Mouse (Mus musculus) adrenal gland, postnatal 10 days (tissue): ENCODE measurements at regions not wholly inside any gene's neighbourhood (a gene's known extent, or its start where the extent isn't known, plus 50 kb on each side); places are given as distances from the start of the nearest gene placed in this dataset.
"Not testable (repeated sequence)": the region's sequence is repeated elsewhere in the genome, so short reads cannot be mapped to it uniquely, and the experiment has no call there.

Experiments
- DNase-seq: peaks from one replicate; pipeline ENCODE4 v3.0.0; 2021; ENCODE audit warnings: mixed read lengths

DNA sequence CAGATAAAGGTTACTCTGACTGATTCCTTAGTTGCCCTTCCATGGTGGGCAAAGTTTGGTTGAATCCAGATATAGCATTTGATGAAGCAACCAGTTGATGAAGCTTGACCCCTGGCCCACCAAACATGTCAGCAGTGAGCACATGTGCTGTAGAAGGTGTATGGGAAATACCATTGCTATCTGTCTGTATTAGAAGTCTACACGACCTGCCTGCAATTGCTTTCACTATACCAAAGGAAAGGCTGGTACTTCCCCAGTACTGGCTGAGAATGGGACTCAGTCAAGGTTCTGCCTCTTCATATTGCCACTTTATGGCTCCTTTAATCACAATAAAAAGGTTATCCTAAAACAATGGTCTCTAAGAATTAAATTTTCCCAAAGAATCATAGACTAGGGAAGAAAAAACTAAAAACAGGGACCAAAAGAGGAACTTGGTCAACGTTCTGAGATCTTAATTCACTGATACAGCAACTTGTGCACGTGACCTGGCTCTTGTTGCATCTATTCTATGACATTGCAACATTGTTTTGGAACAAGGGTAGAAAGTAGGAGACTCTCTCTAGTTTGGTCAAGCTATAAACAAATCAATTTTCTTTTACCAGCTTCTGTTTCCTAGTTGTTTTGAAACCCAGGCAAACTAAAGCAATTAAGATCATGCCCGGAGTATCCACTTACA, 284.0 kb downstream of the Rapgef2 start:
- DNase-seq = no peak

DNA sequence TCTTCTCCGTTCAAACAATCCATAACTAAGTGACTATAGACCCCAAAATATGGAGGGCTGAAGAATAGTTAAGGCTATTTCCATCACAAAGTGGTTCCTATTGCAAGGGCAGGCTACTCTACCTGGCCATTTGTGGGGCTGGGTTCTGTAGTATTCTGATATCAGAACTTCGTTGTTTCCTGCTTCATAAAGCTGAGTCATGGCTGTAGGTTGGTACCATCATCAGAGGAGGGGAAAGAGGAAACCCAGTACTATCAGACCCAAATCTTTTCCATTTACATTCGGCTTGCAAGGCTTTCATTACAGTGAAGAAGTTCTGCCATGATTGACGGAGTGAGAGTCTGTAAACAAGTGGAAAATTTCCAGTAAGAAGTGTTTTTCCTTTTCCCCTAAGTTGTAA, 284.6 kb downstream of the Rapgef2 start:
- DNase-seq = no peak

DNA sequence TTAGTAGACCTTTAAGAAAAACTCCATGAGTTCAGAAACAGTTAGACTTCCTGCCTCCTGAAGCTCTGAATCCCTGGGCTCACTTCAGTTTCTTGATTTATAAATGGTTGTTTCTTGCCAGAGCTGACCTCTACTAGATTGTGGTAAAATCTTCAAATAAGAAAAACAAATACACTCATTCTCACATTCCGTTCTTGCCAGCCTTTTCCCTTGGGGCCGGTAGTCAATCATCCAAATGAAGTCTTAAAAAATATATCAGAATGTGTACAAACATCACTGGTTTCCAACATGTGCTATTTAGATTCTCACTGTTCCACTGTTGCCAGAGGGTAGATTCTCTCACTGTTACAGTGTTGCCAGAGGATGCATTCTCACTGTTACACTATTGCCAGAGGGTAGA, 286.0 kb downstream of the Rapgef2 start:
- DNase-seq = peak; percentile 5

DNA sequence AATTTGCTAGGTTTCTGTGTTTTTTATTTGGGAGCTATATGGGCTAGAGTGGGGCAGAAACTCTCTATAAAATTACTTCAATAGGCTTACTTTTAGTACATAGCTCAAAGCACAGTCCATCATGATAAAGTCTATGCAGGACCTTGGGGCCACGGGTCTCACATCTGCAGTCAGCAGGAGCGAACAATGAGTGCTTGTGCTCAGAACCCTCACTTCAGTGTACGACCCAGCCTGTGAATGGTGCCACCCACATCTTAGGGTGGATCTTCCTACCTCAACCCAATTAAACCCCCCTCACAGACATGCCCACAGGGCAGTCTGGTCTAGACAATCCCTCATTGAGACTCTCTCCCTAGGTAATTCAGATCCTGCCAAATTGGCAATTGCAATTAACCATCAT, 286.5 kb downstream of the Rapgef2 start:
- DNase-seq = no peak

DNA sequence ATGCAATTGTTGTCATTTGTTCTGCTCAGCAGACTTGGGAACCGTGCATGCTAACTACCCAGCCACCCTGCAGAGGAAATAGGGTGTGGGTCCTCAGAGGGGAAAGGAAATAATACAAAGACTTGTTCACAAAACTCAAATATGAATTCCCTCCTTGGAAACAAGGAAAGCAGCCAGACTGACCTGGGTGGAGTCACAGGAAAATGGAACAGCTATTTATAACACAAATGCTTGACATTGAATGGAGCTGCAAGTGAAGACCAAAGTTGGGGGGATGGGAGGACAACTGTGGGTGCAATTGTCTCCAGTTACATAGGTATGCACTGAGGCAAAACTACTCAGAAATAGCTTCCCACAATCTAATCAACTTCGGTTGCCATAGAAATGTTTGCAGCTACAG, 298.2 kb downstream of the Rapgef2 start:
- DNase-seq = no peak

DNA sequence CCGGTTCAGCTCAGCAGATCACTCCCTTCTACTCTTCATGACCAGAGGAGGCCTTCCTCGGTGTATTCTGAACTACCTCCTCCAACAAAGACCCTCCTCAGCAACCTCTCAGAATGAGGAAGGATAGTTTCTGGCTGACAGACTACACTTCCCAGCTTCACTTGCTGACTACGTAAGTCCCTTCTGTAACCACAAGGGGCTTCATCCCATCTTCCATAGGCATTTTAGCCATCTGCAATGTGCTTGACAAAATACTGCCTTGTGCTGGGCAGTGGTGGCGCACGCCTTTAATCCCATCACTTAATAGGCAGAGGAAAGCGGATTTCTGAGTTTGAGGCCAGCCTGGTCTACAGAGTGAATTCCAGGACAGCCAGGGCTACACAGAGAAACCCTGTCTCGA, 299.6 kb downstream of the Rapgef2 start:
- no peak for DNase-seq

DNA sequence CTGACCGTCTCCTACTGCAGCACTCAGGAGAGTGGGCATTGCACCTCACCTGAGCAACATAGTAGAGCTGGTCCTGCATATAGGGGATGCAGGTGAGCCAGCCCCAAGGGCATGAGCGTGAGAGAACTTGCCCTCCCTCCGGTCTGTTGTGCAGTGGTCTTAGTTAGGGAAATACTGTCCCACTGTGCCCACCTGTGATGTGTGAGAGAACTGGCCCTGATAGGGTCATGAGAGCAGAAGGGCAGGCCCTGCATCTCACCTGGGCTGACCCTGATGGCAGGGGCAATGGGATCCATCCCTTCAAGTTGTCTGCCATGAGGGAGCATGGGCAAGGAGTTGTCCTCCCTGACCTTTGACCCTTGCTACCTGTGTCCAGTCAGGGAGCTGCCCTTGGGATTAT, 305.3 kb downstream of the Rapgef2 start:
- no peak for DNase-seq

DNA sequence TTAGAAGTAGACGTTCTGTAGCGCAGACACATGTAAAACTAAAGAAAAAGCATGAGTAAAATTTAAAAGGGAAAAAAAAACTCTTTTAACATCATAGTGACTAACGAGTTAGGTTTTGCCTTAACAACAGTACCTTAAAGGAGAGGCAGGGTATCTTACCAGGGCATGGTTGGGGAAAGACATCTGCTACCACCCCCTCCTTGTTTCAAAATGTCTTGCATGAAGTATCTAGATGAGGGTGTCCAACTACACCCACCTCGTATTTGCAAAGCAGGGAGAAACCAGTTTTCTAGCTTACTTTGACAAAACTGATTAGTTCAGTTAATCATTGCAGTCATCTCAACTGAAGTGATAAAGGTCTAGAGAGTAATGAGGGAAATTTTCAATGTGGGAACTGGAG, 307.5 kb downstream of the Rapgef2 start:
- no peak for DNase-seq

DNA sequence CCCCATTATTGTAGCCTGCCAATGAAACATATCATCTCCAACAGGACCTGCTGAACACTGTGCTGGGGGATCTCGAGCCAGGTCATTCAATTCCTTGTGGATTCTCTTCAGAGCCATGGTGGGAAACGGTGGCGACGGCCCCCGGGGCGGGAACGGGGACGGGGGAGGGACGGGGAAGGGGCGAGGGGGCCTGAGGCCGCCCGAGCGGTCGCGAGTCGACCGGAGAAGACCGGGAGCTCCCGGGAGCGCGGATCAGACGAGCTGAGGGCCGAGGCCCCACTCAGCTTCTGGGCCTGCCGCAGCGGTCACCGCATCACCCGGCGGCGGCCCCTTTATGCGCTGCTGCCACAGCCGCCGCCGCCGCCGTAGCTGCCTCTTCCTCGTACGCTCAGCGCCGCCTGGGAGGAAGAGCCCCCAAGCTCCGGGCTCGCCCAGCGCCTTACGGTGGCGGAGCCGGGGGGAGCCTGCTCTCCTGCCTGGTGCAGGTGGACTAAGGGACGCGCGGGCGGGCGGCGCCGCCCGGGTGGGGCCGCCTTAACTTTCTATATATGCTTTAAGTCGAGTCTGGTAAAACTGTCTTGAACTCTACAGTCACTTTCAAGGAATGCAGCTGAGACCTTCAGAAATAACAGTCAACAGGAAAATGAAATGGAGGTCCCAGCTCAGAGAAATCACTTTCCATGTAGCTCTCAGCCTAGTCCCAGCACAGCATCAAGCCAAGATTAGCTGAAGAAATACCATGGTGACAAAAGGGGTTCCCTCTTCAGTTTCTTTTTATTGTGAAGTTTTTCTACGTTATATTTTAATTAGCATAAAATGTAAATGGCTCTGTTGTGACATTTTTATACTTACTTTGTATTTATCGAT, 319.4 kb downstream of the Rapgef2 start:
- DNase-seq = peak; percentile 29

DNA sequence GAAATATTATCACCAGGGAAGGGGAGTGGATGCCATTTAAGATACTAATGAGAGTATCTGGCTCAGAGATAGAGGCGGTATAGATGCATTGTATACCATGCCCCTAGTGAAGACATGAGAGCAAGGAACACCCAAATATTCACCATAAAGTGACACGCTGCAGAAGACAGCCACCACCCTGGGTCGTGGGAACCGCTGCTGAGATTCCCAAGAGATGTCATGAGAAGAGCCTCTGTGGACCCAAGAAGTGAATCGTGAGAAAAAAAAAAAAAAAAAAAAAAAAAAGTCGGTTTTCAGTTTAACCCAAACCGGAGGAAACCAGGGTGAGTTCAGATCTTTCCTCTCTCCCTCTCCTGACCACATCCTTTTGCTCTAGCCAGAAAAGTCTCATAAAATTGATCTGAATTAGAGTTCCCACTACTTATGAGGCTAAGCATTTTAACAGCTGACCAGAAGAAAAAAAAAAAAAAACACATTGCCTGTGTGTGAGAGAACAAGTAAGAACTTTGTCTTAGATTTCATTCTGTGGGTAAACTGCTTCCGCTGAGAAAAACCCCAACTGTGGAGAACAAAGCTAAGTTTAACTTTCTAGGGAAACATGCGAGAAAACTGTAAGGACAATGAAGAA, 322.0 kb downstream of the Rapgef2 start:
- DNase-seq = no peak

DNA sequence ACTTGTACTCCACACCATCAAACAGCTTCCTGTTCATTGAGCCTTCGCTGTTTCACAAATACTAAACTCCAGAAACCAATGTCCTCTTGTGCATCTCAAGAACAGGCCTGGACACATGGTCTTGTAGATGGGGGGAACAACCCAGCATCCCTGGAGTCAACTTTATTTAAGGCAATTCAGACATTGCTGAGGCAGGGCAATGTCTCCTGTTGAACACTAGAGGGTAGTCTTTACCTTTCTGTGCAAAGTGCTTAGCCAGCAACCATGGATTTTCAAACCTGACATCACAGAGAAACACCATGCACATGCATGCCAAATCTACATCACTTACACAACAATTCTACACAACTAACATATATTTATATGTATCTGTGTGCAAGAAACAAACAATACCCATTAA, 327.5 kb downstream of the Rapgef2 start:
- DNase-seq = peak; percentile 32

DNA sequence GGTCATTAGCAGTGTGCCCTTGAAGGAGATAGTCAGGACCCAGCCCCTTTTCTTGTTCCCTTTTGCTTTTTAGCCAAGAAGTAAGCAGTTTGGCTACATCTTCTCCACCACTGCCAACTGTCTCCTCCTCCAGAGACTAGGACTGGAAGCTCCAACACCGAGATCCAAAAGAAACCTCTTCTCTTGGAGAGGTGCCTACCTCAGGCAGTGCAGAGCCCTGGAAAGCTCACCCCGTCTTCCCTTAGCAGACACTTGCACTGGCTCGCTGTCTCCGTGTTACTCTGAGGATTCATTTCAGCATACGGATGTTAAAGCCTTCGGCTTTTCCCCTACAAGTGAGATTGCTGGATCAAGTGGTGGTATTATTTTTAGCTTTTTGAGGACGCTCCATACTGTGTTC, 331.0 kb downstream of the Rapgef2 start:
- DNase-seq = no peak

DNA sequence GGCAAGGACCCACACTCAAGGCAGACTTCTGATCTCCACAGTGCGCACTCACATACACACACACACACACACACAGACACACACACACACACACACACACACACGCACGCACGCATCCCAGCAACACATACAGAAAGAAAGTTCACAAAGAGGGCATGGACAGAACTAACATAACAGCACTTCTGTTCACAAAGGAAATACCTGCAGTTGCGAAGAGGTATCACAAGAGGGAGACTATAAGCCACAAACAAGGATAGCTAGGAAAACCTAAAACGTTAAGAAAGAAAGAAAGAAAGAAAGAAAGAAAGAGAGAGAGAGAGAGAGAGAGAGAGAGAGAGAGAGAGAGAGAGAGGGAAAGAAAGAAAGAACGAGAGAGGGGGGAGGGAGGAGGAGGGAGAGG, 336.9 kb downstream of the Rapgef2 start:
- DNase-seq = not testable (repeated sequence)

DNA sequence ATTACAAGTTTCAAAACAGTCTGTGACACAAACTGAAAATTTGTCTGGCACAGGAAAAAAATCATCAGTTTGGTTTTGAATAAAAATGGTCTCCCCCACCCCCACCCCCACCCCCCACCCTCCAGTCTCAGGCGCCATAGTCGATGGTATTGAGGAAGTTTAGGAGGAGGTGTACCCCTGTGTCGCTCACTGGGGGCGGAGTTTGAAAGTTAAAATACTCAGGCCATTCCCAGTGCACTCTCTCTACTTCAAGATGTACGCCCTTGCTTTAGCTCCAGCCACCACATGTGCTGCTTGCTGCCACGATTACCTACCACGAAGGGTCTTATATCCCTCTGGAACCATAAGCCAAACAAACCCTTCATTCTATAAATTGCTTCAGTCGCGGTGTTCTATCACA, 337.6 kb downstream of the Rapgef2 start:
- no peak for DNase-seq

DNA sequence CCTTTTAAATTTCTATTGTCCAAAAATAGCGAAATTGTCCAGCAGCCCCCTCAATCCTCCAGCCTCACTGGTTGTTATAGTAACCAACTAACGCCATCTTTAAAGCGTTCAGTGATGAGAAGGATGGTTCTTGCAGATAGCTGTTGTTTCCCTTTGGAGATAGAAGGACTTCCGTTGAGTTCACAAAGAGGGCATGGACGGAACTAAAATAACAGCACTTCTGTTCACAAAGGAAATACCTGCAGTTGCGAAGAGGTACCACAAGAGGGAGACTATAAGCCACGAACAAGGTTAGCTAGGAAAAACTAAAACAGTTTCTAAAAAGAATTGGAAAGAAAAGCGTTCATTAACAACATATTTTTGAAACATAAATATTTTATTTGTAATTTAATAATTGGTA, 338.1 kb downstream of the Rapgef2 start:
- DNase-seq = peak; percentile 63

DNA sequence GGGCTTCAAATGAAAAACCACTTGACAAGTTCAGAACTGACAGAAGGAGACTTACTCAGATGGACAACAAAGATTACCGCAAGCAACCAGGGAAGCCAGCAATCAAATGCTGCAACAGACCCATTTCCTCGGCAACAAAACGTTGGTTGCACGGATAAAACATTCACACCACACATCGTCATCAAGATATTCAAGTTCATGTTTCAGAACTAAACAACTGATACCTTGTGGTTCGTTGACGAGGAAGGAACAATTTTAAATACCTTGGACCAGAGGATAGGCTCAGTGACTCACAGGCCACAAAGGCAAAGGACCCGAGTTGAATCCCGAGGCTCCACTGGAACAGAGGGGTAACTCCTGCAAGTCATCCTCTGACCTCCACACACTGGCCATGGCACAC, 339.1 kb downstream of the Rapgef2 start:
- DNase-seq = no peak

DNA sequence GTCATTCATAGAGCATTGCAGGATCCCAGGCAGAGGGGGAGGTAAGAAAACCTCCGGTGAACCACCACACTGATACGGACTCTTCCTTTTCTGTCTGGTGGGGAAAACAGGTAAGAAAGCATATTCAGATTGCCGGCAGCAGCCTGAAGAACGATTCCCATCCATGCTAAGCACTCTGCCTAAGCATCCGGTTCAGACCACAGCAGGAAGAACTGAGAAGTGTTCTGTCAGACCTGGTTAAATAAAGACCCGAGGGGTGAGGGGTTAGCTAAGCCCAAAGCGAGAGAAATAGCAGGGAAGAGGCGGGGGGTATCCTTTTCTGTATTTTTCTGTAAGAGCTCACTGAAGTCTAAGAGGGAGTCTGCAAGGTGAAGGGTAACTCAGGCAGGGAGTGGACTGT, 342.1 kb downstream of the Rapgef2 start:
- no peak for DNase-seq

DNA sequence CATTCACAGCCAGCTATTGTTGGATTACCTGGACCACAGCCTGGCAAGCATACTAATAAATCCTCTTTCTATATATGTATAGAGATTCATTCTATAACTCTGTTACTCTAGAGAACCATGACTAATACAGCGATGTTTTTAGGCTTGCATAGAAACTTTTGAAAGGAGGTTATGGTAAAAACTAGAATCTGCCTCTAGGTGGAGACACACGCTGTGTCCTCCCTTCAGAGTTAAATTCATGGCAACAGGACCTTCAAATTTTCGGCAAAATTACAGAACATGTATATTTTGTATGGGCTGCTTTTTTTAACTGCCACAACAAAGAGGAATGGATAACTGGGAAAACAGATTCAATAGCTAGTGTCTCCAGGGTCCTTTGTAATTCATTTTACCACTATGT, 353.3 kb downstream of the Rapgef2 start:
- DNase-seq = no peak

DNA sequence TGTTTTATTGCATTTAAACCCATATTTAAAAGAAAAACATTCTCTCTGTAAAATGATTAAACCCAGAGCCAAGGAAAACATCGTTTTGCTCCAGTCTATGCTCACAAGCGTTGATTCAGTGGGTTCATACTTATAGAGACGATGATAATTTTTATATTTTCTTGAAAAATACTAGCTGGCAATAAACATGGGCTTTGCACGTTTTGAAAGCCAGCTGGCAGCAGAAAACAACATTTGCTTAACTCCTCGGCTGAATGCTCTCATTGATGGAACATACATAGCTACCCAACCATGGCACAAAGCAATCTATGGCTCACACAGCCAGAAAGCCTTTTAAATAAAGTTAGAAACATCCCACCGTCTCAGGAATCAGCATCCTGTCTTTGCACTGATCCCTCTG, 366.5 kb downstream of the Rapgef2 start:
- DNase-seq = no peak

DNA sequence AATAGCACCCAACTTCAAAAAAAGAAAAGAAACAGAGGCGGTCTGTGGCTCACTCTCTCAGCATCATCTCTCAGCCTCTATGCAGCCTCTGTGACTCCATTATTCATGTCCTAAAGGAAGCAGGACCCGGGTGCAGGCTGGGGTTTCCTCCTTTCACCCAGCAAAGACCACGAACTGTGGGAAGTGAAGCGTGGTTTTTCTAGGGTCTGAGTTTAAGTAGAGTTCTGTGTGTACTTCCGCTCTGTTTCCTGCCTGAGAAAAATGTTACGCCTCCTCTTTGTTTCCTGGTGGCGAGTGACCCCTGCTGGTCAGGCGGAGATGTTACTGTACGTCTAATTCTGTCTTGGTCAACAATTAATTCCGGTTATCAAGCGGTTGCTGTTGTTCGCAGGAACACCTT, 366.9 kb downstream of the Rapgef2 start:
- peak; percentile 85 for DNase-seq

DNA sequence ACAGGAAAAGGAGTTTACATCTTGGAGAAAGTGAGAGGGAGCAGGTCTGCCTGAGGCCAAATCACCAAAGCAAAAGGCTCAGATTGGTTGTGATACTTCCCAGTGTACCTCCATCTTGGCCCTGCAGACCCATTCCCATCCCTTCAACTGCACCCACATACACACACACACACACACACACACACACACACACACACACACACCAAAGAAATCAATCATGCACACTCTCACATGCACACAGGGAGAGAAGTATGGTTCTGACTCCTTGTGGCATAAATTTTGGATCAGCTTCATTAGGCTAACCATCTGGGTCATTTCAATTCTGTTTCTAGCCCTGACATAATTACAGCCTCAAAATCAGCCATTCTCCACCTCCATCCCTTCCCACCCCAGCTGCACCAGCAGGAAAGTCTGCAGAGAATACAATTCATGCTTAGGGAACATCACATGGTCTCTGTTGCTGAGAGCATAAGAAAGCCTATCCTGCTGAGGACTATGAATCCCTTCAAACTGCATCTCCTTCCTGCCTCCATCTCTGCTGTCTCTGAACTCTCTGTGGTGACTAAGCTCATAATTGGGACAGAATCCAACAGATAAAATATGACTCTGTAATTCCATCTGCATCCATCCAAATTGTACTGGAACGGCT, 378.0 kb downstream of the Rapgef2 start:
- DNase-seq = no peak

DNA sequence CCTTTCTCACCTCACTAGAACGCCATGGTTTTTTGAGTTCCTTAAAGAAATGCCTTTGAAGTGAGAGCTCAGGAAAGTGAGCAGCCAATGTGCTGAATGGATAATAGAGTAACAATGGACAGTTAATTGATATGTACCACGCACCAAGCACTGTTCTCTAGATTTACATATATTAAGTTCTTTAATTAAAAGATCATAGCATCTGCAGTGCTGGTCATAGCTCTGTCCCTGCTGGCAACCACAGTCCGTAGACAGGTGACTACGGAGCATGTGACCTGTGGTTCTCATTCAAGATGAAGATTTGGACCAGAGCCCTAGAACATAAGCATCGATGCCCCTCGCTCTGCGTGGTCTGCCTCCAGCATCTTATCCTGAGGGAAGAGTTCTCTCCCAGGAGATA, 378.5 kb downstream of the Rapgef2 start:
- DNase-seq = no peak
